Mouse (Mus musculus) kidney, postnatal 36 days (tissue): Measurements from ENCODE around the gene Rai1.
A peak's percentile ranks its signal among the peaks of the same experiment; 100 is the strongest.

Source experiments
- DNase-seq, 2 experiments: peaks; one replicate each; pipeline ENCODE4 v3.0.0; 2021 to 2022; ENCODE audit warnings: mixed read lengths in 2 of 2

The Rai1 gene

GRCm38 (mm10) chr11:60168780-60169179 lies 64.0 kb downstream of the Rai1 start:
- DNase-seq, result no peak

DNA sequence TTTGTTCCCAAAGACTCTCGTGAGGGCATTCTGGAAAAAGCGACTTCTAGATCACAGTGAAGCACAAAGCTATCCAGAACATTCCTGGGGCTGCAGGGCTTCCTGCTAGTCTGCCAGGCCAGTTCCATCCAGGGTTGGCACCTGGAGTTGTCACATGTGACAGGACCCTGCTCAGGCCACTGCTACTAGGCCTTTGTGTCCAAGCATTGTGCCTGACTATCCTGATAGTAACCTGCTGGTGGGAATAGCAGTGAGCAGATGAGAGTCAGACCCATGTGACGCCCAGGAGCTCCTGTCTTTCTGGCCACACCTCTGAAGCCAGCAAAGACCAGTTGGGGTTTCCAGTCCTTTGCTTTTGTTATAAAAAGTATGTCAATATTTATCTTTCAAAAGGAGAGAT lies 67.3 kb downstream of the Rai1 start:
- DNase-seq, result no peak

DNA sequence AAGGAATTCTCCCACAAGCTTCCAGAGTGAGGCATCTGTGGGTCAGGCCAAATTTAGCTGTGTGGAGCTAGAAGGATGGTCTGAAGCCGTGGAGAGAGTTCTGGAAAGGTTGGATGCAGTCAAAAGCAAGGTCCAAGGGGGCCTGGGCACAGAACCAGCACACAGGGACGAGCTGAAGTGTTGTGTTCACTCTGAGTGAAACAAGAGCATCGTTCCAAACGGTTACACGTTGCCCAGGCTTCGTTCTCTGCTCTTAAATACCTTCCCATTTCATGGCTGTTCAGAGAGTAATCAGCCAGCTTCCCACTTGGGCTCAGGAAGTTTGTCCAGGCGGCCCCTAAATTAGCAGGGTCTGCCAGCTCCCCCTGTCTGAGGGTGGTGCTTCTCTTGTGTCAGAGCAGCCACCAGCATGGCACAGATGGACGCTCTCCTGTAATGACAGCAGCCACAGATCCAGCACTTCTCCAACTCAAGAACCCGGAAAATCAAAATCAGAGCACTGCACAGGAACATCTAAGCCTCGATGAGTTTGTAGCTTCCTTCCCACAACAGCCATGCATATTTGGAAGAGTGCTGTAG lies 68.9 kb downstream of the Rai1 start:
- DNase-seq, result no peak

DNA sequence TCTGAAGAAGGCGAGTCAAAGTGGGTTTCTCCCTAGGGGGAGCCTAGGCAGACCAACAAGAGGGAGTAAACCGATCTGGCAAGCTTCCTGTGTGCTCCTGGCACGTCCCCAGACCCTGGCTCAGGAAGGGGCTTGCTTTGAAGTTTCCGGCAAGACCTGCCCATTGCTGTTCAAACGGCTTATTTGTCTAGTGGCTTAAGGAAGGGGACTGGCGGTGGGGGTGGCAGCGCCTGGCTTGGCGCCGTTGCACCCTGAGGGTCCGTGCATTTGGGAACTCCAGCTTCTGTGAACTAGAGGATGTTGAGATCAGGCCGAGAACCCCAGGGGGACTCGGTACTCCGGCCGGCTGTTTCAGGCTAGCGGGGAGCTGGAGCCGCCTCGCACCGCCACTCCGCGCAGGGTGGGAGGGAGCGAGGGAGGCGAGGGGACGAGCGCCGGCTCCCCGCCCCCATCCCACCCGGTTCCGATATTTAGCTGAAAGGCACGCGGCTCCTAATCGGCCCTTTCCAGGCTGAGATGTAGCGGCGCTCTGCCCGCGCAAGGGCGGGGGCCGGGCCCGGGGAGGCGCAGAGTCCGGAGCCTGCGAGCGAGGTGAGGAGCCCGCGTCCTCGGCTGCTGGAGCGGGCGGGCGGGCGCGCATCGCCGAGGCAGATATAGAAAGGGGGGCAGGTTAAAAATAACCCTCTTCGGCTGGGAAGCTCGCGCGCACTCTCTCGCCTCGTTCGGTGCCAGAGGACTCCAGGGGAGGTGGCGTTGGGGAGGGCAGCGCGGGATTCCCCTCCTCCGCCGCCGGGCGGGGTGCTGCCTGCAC lies 70.8 kb downstream of the Rai1 start:
- DNase-seq, result peak; percentile 67 to 70

DNA sequence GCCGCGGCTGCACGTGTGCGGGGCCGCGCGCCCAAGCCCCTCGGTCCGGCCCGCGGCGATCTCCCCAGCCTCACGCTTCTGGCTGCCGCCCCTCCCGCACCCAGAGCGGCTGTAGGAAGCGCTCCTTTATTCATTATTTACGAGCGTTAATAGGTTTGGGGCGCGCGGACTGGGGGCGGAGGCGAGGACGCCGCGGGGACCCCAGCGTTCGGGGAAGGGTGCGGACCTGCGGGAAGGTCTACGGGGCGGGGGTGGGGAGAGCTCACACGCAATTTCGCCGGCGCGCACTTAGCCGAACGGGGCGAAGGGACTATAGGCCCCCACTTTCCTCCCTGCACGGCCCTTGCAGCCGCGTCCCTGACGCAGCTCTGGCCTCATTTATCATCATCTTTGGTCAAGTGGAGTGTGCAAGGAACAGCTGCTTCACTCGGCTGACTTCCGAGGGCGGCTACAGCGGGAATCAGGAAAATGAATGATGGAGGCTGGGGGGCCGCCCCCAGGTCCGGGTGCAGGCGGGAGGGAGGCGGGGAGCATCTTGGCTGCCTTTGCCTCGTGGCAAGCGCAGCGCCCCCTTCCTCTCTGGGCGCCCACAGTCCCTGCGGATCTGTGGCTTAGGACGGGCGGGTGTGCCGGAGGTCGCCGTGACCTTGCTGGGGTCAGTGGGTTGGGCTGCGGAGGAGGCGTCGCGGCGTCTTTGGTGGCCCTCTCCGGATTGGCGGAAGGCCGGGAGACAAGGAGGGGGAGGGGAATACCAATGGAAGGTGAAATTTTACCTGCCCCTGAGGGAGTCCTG lies 71.6 kb downstream of the Rai1 start:
- DNase-seq, result peak; percentile 77 to 82

DNA sequence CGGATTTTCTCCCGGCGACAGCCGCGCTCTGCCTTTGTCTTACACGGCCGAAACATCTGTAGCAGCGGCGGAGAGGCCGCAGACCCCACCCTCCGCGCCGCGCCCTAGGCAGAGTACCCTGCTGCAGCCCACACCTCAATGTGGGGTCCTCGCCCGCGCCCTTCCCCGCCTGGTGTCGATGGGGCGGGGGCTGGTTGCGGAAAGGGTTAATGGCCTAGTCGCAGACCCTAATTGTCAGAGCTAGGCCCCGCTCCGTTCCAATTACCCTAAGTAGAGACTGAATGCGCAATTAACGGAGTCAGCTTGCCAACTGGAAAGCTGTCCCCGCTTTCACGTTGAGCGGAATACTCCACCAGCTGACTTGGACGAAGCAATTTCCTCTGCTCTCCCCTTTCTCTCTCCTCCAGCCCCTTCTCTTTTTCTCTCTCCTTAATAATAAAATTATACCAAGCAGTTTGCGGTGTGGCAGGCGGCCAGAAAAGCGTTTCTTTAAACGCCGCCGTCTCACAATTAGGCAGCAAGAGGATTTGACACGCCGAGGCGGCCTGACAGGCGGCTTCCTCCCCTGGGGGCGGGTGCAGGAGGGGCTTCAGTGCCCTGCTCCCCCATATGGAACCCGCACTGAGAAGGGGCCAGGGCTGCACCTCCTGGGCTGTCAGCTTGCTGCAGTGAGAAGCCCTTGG lies 72.3 kb downstream of the Rai1 start:
- peak in 1 of 2 experiments; percentile 62 for DNase-seq

- DNase-seq, result no peak
Observed at GRCm38 (mm10) chr11:60178005-60178404, 73.2 kb downstream of the Rai1 start.

- peak; percentile 80 for DNase-seq
Observed at GRCm38 (mm10) chr11:60178506-60178905, 73.7 kb downstream of the Rai1 start.

DNA sequence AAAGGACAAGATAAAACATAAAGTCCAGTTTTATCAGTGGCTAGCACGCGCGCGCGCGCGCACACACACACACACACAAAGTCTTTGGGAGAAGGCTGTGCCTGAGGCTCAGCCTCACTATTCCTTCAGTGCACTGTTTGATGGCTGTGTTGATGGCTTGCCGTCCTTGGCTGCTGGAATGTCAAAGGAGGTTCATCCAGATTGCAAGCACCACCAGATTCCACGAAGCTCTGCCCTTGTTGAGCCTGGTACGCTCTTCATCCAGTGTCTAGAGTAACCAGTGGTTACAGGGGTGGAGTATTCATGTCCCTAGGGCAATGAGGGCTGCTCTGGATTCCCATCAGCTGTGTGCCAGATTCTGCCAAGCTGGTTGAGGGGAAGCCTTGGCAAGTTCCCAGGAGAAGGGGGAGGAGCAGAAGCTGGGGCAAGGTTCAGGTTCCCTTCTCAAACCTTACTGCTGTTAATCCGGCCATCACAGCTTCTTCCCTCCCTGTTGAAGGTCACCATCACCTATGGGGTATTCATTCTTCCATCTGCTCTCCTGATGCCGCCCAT lies 77.4 kb downstream of the Rai1 start:
- DNase-seq, result peak; percentile 94

DNA sequence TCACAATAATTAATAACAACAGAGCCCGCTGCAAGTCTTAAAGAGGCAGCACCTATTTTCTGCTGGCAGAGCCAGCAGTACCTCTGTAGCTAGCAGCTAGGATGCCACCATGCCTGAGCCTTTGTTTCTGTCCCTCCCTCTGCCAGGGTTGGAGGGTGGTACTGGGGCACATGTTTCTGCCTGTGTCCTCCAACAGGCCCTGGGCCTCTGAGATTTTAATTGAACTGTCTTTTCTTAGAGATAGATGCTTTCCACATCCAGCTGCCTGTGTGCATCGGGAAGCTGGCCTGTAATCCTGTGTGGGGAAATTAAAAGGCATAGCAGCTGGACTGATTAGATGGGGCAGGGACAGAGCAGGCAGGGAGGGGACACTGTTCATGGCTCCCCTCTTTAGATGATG lies 77.9 kb downstream of the Rai1 start:
- no peak for DNase-seq

- no peak for DNase-seq
Observed at GRCm38 (mm10) chr11:60184346-60185325, 79.8 kb downstream of the Rai1 start.

- DNase-seq, result no peak
Observed at GRCm38 (mm10) chr11:60185396-60186231, 80.8 kb downstream of the Rai1 start.

- DNase-seq, result no peak
Observed at GRCm38 (mm10) chr11:60187070-60187469, 82.3 kb downstream of the Rai1 start.

GRCm38 (mm10) chr11:60188275-60188853 lies 83.6 kb downstream of the Rai1 start:
- no peak for DNase-seq

DNA sequence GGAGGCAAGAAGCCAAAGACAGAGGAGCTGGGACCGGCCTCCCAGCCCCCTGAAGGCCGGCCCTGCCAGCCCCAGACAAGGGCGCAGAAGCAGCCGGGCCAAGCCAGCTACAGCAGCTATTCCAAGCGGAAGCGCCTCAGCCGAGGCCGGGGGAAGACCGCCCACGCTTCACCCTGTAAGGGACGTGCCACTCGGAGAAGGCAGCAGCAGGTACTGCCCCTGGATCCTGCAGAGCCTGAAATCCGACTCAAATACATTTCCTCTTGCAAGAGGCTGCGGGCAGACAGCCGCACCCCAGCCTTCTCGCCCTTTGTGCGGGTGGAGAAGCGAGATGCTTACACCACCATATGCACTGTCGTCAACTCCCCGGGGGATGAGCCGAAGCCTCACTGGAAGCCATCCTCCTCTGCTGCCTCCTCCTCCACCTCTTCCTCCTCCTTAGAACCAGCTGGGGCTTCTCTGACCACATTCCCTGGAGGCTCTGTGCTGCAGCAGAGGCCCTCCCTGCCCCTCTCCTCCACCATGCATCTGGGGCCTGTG lies 84.8 kb downstream of the Rai1 start:
- no peak for DNase-seq

DNA sequence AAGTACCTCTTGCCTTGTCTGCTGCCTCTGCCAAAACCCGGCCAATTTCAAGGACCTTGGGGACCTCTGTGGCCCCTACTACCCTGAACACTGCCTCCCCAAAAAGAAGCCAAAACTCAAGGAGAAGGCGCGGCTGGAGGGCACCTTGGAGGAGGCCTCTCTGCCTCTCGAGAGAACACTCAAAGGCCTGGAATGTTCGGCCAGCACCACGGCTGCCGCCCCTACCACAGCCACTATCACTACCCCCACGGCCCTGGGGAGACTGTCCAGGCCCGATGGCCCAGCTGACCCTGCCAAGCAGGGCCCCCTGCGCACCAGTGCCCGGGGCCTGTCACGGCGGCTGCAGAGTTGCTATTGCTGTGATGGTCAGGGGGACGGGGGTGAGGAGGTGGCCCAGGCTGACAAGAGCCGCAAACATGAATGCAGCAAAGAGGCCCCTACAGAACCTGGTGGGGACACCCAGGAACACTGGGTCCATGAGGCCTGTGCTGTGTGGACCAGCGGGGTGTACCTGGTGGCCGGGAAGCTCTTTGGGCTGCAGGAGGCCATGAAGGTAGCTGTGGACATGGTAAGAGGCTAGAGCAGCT lies 85.3 kb downstream of the Rai1 start:
- no peak for DNase-seq

GRCm38 (mm10) chr11:60192534-60192933 lies 87.7 kb downstream of the Rai1 start:
- no peak for DNase-seq

DNA sequence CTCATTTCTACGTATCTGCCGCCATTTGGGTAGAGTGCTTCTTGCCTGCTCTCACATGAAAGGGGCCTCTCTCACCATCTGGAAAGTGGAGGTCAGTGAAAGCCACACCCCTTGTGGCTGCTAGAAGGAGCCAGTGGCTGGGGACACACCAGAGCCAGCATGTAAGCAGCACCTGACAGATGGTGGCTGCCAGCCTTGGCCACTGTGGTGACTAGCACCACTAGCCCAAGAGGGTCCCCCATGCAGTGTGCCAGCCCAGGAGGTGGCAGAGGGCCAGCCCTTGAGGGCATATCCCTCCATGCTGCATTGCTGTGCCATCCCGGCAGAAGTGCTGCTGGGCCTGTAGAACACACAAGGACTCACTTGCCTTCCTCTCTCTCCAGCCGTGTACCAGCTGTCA lies 88.7 kb downstream of the Rai1 start:
- no peak for DNase-seq

GRCm38 (mm10) chr11:60195108-60195507 lies 90.3 kb downstream of the Rai1 start:
- peak; percentile 39 to 46 for DNase-seq
